Mouse (Mus musculus) layer of hippocampus, postnatal 36 days (tissue): ENCODE data around the gene Nudt9. TPM values are rescaled to one million over a fixed set of nuclear protein-coding genes. Genes with fewer than 3 reads are reported as not detected.

Source experiments
- microRNA-seq, 2 experiments: library from miRNA; unstranded; fragments of <30 nt; microRNA quantifications; one replicate each; pipeline ENCODE4 v1.2.0; 2021
- total RNA-seq, 2 experiments: library from RNA; stranded (reverse); gene quantifications; 2 replicates each; pipeline ENCODE4 v1.2.3; 2021

Nudt9 gene
- total RNA-seq, 2 experiments from 2014 or later: 70.8 to 71.3 TPM

Small RNA genes within 50 kb of the gene (microRNA-seq; reads per million reads assigned to microRNA genes)
- gene Mir5619: 0.30 to 0.63 reads per million in 2 experiments

Other genes with a start within 250 kb of the Nudt9 start
- 10 to 100 TPM; 35.0 to 36.1 TPM for gene Klhl8, start 135.0 kb upstream of the Nudt9 start, total RNA-seq
- not detected for gene Hsd17b13, start 68.9 kb upstream of the Nudt9 start, total RNA-seq
- 10 to 100 TPM; 47.1 to 49.8 TPM for gene Hsd17b11, start 24.4 kb upstream of the Nudt9 start, total RNA-seq
- gene Gm17660, start 31.3 kb downstream of the Nudt9 start, total RNA-seq: not detected
- gene Sparcl1, start 67.4 kb downstream of the Nudt9 start, total RNA-seq: 1,000 to 10,000 TPM; 1,408 to 1,415 TPM
- gene Dspp, start 124.4 kb downstream of the Nudt9 start, total RNA-seq: under 1 TPM in 1 of 2 experiments, not detected in 1; 0.08 TPM
- 1 to 10 TPM; 4.0 to 4.5 TPM for gene Dmp1, start 156.3 kb downstream of the Nudt9 start, total RNA-seq